Mouse (Mus musculus) ES-Bruce4 (cell line): ENCODE measurements around the gene Fbxl17.

Experiments used
- CTCF ChIP-seq: IDR thresholded peaks from one replicate; pipeline ENCODE4 v1.8.1; 2011; ENCODE audit warnings: low read depth, low read length
- EP300 ChIP-seq: IDR thresholded peaks from 2 replicates; pipeline ENCODE4 v1.6.1; 2011; ENCODE audit warnings: low read depth, low read length; ENCODE audit not compliant: insufficient read depth
- POLR2A ChIP-seq: IDR thresholded peaks from one replicate; pipeline ENCODE4 v1.8.1; 2011; ENCODE audit warnings: low read length; ENCODE audit not compliant: insufficient read depth

GRCm38 (mm10) chr17:63235821-63236220 lies 264.0 kb downstream of the Fbxl17 start:
- TF ChIP-seq POLR2A: no peak
- no peak for TF ChIP-seq CTCF
- no peak for TF ChIP-seq EP300
